Mouse (Mus musculus): ENCODE measurements around the gene Zfp973. TPM values are rescaled to one million over a fixed set of nuclear protein-coding genes. Genes with fewer than 3 reads are reported as not detected.
"Not testable (repeated sequence)": the region's sequence is repeated elsewhere in the genome, so short reads cannot be mapped to it uniquely, and the experiment has no call there.

Zfp973 gene
- total RNA-seq (2018; cell fraction: chromatin; rRNA removed), result 10 to 100 TPM in 25 of 26 experiments, 1 to 10 TPM in 1; 6.4 to 93.1 (median 43.8) TPM
- 10 to 100 TPM in 3 of 26 experiments, 1 to 10 TPM in 23; 3.2 to 13.5 (median 6.8) TPM for total RNA-seq (2018; cell fraction: cytosol; rRNA removed)
- 100 to 1,000 TPM in 2 of 26 experiments, 10 to 100 TPM in 24; 12.7 to 127 (median 33.0) TPM for total RNA-seq (2018; cell fraction: nucleus; rRNA removed)
- 7.5 to 9.9 TPM (median 8.2 TPM) in 3 replicates for polyA plus RNA-seq (2018)

DNA sequence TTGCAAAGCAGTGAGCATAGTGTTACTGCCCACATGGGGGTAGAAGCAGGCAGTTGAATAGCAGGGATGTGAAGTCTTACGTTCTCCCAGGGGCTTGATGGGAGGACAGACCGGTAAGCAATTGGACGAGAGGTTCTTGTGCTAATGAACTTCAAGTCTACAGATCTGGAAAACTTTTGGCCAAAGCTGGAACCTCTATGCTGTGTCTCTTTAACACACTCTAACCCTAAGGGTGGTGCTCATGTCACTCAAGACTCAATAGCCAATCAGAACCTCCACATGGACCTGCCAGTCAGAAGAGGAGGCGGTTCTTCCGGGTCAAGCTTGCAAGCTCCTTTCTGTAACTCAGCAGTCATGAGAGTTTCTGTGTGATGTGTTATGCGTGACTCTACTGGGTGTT lies at the start of gene Zfp973:
TSS of gene Zfp973 (plus strand) at position 301 of the 400 bp plus-strand sequence.
- H3K27ac ChIP-seq; H3K79me2 ChIP-seq (ENCODE audit: inconsistent target); H3K36me3 ChIP-seq (ENCODE audit: inconsistent target); H3K4me3 ChIP-seq (ENCODE audit: inconsistent target): not testable (repeated sequence)
- no CpG with 5 or more reads among the region's 6 CpGs for WGBS (ENCODE audit: missing documents)

DNA sequence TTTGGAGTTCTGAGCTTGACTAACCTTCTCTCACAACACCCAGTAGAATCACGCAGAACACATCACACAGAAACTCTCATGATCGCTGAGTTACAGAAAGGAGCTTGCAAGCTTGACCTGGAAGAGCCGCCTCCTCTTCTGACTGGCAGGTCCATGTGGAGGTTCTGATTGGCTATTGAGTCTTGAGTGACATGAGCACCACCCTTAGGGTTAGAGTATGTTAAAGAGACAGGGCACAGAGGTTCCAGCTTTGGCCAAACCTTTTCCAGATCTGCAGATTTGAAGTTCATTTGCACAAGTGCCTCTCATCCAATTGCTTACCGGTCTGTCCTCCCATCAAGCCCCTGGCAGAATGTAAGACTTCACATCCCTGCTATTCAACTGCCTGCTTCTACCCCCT lies 34.1 kb upstream of the Zfp973 start, which contains the start of gene Gm14308:
TSS of gene Gm14308 (minus strand) at position 101 of the 400 bp plus-strand sequence.
- H3K36me3 ChIP-seq (ENCODE audit: inconsistent target); H3K79me2 ChIP-seq (ENCODE audit: inconsistent target); H3K27ac ChIP-seq; H3K4me3 ChIP-seq (ENCODE audit: inconsistent target): not testable (repeated sequence)
- no CpG with 5 or more reads among the region's 4 CpGs for WGBS (ENCODE audit: missing documents)

DNA sequence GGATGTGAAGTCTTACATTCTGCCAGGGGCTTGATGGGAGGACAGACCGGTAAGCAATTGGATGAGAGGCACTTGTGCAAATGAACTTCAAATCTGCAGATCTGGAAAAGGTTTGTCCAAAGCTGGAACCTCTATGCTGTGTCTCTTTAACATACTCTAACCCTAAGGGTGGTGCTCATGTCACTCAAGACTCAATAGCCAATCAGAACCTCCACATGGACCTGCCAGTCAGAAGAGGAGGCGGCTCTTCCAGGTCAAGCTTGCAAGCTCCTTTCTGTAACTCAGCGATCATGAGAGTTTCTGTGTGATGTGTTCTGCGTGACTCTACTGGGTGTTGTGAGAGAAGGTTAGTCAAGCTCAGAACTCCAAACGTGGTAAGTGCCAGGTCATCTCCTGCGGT lies 37.7 kb downstream of the Zfp973 start, which contains the start of gene Gm14305:
TSS of gene Gm14305 (plus strand) at position 278 of the 400 bp plus-strand sequence.
- 0% methylated on average over 1 of the region's 6 CpGs for WGBS (ENCODE audit: missing documents)
- peak within 1 kb of the TSS; percentile 48 for H3K4me3 ChIP-seq (ENCODE audit: inconsistent target)
- H3K36me3 ChIP-seq (ENCODE audit: inconsistent target); H3K27ac ChIP-seq; H3K79me2 ChIP-seq (ENCODE audit: inconsistent target): not testable (repeated sequence)

Other genes with a start within 250 kb of the Zfp973 start
- 1.1 to 1.9 TPM in 2 of 3 replicates, not detected in the other for gene Gm14435, start 246.9 kb upstream of the Zfp973 start, polyA plus RNA-seq (2018)
- gene Gm14434, start 183.7 kb upstream of the Zfp973 start, polyA plus RNA-seq (2018), result 6.3 to 9.7 TPM (median 7.2 TPM) in 3 replicates
- gene Zfp967, start 149.5 kb upstream of the Zfp973 start, polyA plus RNA-seq (2018), result not detected in 3 replicates
- 4.0 to 17.7 TPM (median 5.4 TPM) in 3 replicates for gene Gm14308, start 34.2 kb upstream of the Zfp973 start, polyA plus RNA-seq (2018)
- gene Gm14305, start 37.8 kb downstream of the Zfp973 start, polyA plus RNA-seq (2018), result 15.4 to 26.2 TPM (median 25.0 TPM) in 3 replicates
- gene Gm14295, start 128.1 kb downstream of the Zfp973 start, polyA plus RNA-seq (2018), result 14.8 to 35.6 TPM (median 15.0 TPM) in 3 replicates
- not detected in 3 replicates for gene Gm14408, start 160.6 kb downstream of the Zfp973 start, polyA plus RNA-seq (2018)